Mouse (Mus musculus): ENCODE data around the gene Duoxa2. TPM values are rescaled to one million over a fixed set of nuclear protein-coding genes. Genes with fewer than 3 reads are reported as not detected.

Duoxa2 gene
- polyA plus RNA-seq, 1 experiment from 2014 or later: not detected

GRCm38 (mm10) chr2:122347257-122347656, 48.6 kb downstream of the Duoxa2 start:
- Histone ChIP-seq H3K27me3 (no peaks in the 10 kb centered on the region), H3K4me3 (no peak overlapping the region), H3K9ac (no peak overlapping the region), H3K4me2 (replicated peaks) (no peak overlapping the region), H3K27ac (no peak overlapping the region), H3K4me1 (peaks cover 35% of the 10 kb centered on the region), H3K9me3 (replicated peaks) (no peaks in the 10 kb centered on the region), H3K36me3 (no peaks in the 10 kb centered on the region)
- no peak for ATAC-seq (ENCODE audit: low FRiP score)
- 91% methylated on average over 3 of the region's 3 CpGs for WGBS

- H3K36me3 ChIP-seq: no peaks in the 10 kb centered on the region
- peak overlapping the region; percentile 47 for H3K4me3 ChIP-seq
- H3K27me3 ChIP-seq: no peaks in the 10 kb centered on the region
- peak overlapping the region; percentile 81 for H3K9ac ChIP-seq
- peak; percentile 85 for ATAC-seq (ENCODE audit: low FRiP score)
- peak overlapping the region; percentile 60 for H3K4me2 ChIP-seq (replicated peaks)
- H3K4me1 ChIP-seq: peaks cover 46% of the 10 kb centered on the region
- H3K27ac ChIP-seq: peak overlapping the region; percentile 99
- WGBS: 0% methylated on average over 47 of the region's 63 CpGs
- H3K9me3 ChIP-seq (replicated peaks): no peaks in the 10 kb centered on the region
Observed at GRCm38 (mm10) chr2:122348531-122349131, 49.9 kb downstream of the Duoxa2 start.

- Histone ChIP-seq H3K4me1 (peaks cover 53% of the 10 kb centered on the region), H3K9ac (peak overlapping the region; percentile 81), H3K36me3 (no peaks in the 10 kb centered on the region), H3K4me2 (replicated peaks) (peak overlapping the region; percentile 60), H3K27ac (peak overlapping the region; percentile 99), H3K4me3 (peak overlapping the region; percentile 47), H3K27me3 (no peaks in the 10 kb centered on the region), H3K9me3 (replicated peaks) (no peaks in the 10 kb centered on the region)
- peak; percentile 39 for ATAC-seq (ENCODE audit: low FRiP score)
- WGBS: 7% methylated on average over 14 of the region's 14 CpGs
Observed at GRCm38 (mm10) chr2:122349136-122349785, 50.6 kb downstream of the Duoxa2 start.

- no peaks in the 10 kb centered on the region for H3K9me3 ChIP-seq (replicated peaks)
- 65% methylated on average over 5 of the region's 5 CpGs for WGBS
- no peaks in the 10 kb centered on the region for H3K27me3 ChIP-seq
- H3K4me3 ChIP-seq: no peak overlapping the region
- no peak overlapping the region for H3K9ac ChIP-seq
- peaks cover 2% of the 10 kb centered on the region; the same call in 1 of the 2 replicates for H3K36me3 ChIP-seq
- H3K27ac ChIP-seq: peak overlapping the region; percentile 87
- peaks cover 63% of the 10 kb centered on the region for H3K4me1 ChIP-seq
- no peak overlapping the region for H3K4me2 ChIP-seq (replicated peaks)
- peak; percentile 9; the same call in 1 of the 2 replicates for ATAC-seq (ENCODE audit: low FRiP score)
Observed at GRCm38 (mm10) chr2:122351156-122351930, 52.6 kb downstream of the Duoxa2 start.

GRCm38 (mm10) chr2:122351931-122352329, 53.2 kb downstream of the Duoxa2 start:
- WGBS: 28% methylated on average over 4 of the region's 4 CpGs
- Histone ChIP-seq H3K27me3 (no peaks in the 10 kb centered on the region), H3K9me3 (replicated peaks) (no peaks in the 10 kb centered on the region), H3K4me3 (no peak overlapping the region), H3K4me2 (replicated peaks) (no peak overlapping the region), H3K27ac (peak overlapping the region; percentile 87), H3K4me1 (peaks cover 64% of the 10 kb centered on the region), H3K36me3 (peaks cover 8% of the 10 kb centered on the region), H3K9ac (no peak overlapping the region)
- peak; percentile 51 for ATAC-seq (ENCODE audit: low FRiP score)

Other genes with a start within 250 kb of the Duoxa2 start
- 13.6 and 14.2 TPM in 2 replicates for gene Spg11, start 180.5 kb upstream of the Duoxa2 start, polyA plus RNA-seq (2016; fragmentation: Nextera tagmentation; extraction: Ambion mirVana)
- 134 and 143 TPM in 2 replicates for gene B2m, start 151.2 kb upstream of the Duoxa2 start, polyA plus RNA-seq (2016; fragmentation: Nextera tagmentation; extraction: Ambion mirVana)
- not detected in 2 replicates for gene Trim69, start 138.2 kb upstream of the Duoxa2 start, polyA plus RNA-seq (2016; fragmentation: Nextera tagmentation; extraction: Ambion mirVana)
- gene Patl2, start 112.7 kb upstream of the Duoxa2 start, polyA plus RNA-seq (2016; fragmentation: Nextera tagmentation; extraction: Ambion mirVana): not detected in 2 replicates
- gene Terb2, start 112.6 kb upstream of the Duoxa2 start, polyA plus RNA-seq (2016; fragmentation: Nextera tagmentation; extraction: Ambion mirVana): not detected in 2 replicates
- 19.3 and 20.0 TPM in 2 replicates for gene Sord, start 64.2 kb upstream of the Duoxa2 start, polyA plus RNA-seq (2016; fragmentation: Nextera tagmentation; extraction: Ambion mirVana)
- gene Duox2, start 451 bp upstream of the Duoxa2 start, polyA plus RNA-seq (2016; fragmentation: Nextera tagmentation; extraction: Ambion mirVana): not detected in 2 replicates
- gene Duoxa1, start 14.8 kb downstream of the Duoxa2 start, polyA plus RNA-seq (2016; fragmentation: Nextera tagmentation; extraction: Ambion mirVana): 0.32 TPM in 1 of 2 replicates, not detected in the other
- 0.08 and 0.10 TPM in 2 replicates for gene Duox1, start 16.8 kb downstream of the Duoxa2 start, polyA plus RNA-seq (2016; fragmentation: Nextera tagmentation; extraction: Ambion mirVana)
- gene Shf, start 70.3 kb downstream of the Duoxa2 start, polyA plus RNA-seq (2016; fragmentation: Nextera tagmentation; extraction: Ambion mirVana): 9.1 and 10.7 TPM in 2 replicates
- gene Slc28a2, start 127.6 kb downstream of the Duoxa2 start, polyA plus RNA-seq (2016; fragmentation: Nextera tagmentation; extraction: Ambion mirVana): 0.10 and 0.15 TPM in 2 replicates
- gene Gm14085, start 186.0 kb downstream of the Duoxa2 start, polyA plus RNA-seq (2016; fragmentation: Nextera tagmentation; extraction: Ambion mirVana): not detected in 2 replicates

All from hindbrain, embryonic 12.5 days (tissue).